Mouse (Mus musculus): Measurements from ENCODE around the gene Sarm1.

DNA sequence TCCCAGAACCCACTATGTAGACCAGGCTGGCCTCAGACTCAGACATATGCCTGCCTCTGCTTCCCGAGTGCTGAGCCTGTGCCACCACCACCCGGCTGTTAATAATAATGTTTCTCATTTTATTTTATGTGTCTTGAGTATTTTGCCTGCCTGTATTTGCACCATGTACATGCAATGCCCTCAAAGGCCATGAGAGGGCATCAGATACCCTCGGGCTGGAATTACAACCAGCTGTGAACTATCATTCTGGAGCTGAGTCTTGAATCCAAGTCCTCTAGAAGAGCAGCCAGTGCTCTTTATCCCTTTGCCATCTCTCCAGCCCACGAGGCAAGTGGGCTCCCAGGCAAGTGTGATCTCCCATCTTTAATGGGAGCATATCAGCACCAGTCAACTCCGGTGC, 42.2 kb downstream of the Sarm1 start:
- TF ChIP-seq CTCF (IDR thresholded peaks at IDR 0.05; ENCODE audit: borderline replicate concordance, insufficient read depth, low read length) = no peak
- TF ChIP-seq POLR2A (IDR thresholded peaks at IDR 0.05; ENCODE audit: low read depth, low read length) = no peak

Measured in embryonic fibroblast, embryonic 13.5 days (primary cell).